Mouse (Mus musculus) thymus, adult 2 months (tissue): ENCODE measurements around the gene Tut1. TPM values are rescaled to one million over a fixed set of nuclear protein-coding genes. Genes with fewer than 3 reads are reported as not detected.

ENCODE experiments used
- DNase-seq: peaks from one replicate; pipeline ENCODE4 v3.0.0; 2021
- H3K27ac ChIP-seq: fragments of 200-500 bp; 2 replicates; pipeline ENCODE4 v1.5.1; 2012; ENCODE audit warnings: low read length, control low read depth; ENCODE audit not compliant: control insufficient read depth, insufficient read depth
- H3K27me3 ChIP-seq: fragments of 200-500 bp; 2 replicates; pipeline ENCODE4 v1.6.1; 2012; ENCODE audit warnings: mild to moderate bottlenecking, low read length, moderate library complexity, mixed read lengths; ENCODE audit not compliant: control insufficient read depth, insufficient read depth
- H3K36me3 ChIP-seq: fragments of 200-500 bp; 2 replicates; pipeline ENCODE4 v1.6.1; 2012; ENCODE audit warnings: mild to moderate bottlenecking, low read length, moderate library complexity; ENCODE audit not compliant: control insufficient read depth, insufficient read depth
- H3K4me1 ChIP-seq: fragments of 200-500 bp; replicated peaks from 2 replicates; pipeline ENCODE4 v1.6.1; 2012; ENCODE audit warnings: low read length; ENCODE audit not compliant: control insufficient read depth, insufficient read depth
- H3K4me3 ChIP-seq: fragments of 200-500 bp; 2 replicates; pipeline ENCODE4 v1.5.1; 2012; ENCODE audit warnings: mild to moderate bottlenecking, low read length, control low read depth, moderate library complexity; ENCODE audit not compliant: control insufficient read depth, insufficient read depth
- CTCF ChIP-seq: fragments of 200-500 bp; IDR thresholded peaks from 2 replicates; pipeline ENCODE4 v1.5.1; 2012; ENCODE audit warnings: mild to moderate bottlenecking, control low read depth, low read length, moderate library complexity, borderline replicate concordance; ENCODE audit not compliant: control insufficient read depth, poor library complexity, insufficient read depth; ENCODE audit errors: extremely low read depth
- POLR2A ChIP-seq: fragments of 200-500 bp; IDR thresholded peaks from 2 replicates; pipeline ENCODE4 v1.6.1; 2012; ENCODE audit warnings: mild to moderate bottlenecking, low read length, control low read depth, moderate library complexity; ENCODE audit not compliant: control insufficient read depth, poor library complexity, insufficient read depth; ENCODE audit errors: extremely low read depth
- WGBS: fragments of 180-500 bp; shearing (Covaris S2); methylation state at CpG from one replicate; pipeline ENCODE4 v1.1.7; 2018; 5-methylcytosine and 5-hydroxymethylcytosine counted together
- polyA plus RNA-seq: library from polyadenylated mRNA; depleted of rRNA; stranded (reverse); fragments of >200 nt; gene quantifications from 2 replicates; pipeline ENCODE4 v1.2.3, GENCODE M21; 2012

Gene Tut1
- polyA plus RNA-seq, 1 experiment = 42.0 TPM

DNA sequence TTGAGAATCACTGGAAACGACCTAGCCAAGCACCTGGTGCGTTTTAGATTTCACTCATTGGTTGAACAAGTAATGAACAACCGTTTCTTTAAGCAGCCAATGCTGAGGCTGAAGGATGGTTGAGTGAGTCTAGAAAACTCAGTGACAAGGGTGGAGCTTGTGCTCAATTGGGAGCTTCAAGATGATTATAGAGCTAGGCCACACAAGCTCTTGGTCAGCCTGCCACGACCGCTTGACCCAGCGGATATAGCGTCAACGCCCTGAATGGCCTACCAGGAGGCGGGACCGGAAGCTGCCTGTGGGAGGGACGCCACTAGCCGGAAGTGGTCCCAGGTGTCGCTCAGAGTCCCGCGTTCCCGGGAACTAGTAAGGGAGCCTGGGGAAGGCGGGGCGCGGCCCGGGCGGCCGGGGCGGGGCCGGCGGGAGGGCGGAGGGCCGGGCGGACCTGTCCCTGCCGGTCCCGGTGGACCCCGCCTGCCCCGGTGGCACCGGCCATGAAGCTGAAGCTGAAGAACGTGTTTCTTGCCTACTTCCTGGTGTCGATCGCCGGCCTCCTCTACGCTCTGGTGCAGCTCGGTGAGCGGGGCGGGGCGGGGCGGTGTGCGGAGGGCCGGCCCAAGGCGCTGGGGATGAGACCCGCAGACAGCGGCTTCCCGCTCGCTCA is 33.4 kb upstream of the Tut1 start, which contains the start of gene B3gat3:
Gene B3gat3, plus strand, starts transcription at position 302 of the 664 bp plus-strand sequence.
- peak within 1 kb of the TSS; percentile 53 for H3K27ac ChIP-seq
- TF ChIP-seq POLR2A = no peak
- TF ChIP-seq CTCF = no peak
- H3K4me1 ChIP-seq = peaks cover 5% of the 10 kb centered on the region; the same call in 1 of the 2 replicates
- peak within 1 kb of the TSS; percentile 82 for H3K4me3 ChIP-seq
- DNase-seq = peak; percentile 84
- no peaks in the 10 kb centered on the region for H3K27me3 ChIP-seq
- H3K36me3 ChIP-seq = peaks cover 12% of the 10 kb centered on the region
- 1% methylated on average over 49 of the region's 50 CpGs for WGBS

DNA sequence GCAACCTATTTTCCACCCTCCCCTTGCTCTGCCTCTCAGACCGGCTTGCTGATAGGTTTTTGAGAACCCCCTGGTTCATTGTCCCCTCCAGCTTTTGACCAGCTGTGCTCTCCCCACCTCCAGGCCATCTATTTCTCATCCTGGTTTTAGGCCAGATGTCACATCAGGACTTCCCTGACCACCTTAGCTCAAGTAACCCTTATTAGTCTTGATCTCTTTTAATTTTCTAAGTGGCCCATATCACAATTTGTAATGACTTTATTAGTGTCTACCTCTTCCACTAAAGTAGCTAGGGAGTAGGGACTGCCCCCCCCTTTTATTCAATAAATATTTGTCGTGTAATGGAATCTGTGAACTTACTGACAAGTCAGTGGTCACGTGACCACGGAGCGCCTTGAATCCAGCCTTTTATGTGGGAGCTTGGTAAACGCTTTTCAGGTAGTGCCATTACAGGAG is 32.8 kb upstream of the Tut1 start:
- Histone ChIP-seq H3K36me3 (peaks cover 5% of the 10 kb centered on the region), H3K27ac (peak overlapping the region; percentile 53; the same call in 1 of the 2 replicates), H3K4me1 (peaks cover 5% of the 10 kb centered on the region; the same call in 1 of the 2 replicates), H3K4me3 (peak overlapping the region; percentile 82), H3K27me3 (no peaks in the 10 kb centered on the region)
- peak; percentile 26 for DNase-seq
- WGBS = under 1% methylated on average over 6 of the region's 6 CpGs
- TF ChIP-seq POLR2A (no peak), CTCF (no peak)

DNA sequence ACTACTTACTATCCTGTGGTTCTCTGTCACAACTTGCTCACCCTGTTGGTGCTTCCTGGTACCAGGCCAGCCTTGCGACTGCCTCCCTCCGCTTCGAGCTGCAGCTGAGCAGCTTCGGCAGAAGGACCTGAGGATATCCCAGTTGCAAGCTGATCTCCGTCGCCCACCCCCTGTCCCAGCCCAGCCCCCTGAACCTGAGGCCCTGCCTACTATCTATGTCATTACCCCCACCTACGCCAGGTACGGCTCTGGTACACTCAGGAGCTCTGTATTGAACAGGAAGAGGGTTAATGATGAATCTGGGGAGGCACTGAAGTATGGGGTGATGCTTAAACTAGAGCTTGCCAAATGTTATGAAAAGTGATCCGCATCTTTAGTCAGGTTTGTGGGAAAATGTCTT is 31.9 kb upstream of the Tut1 start:
- 78% methylated on average over 9 of the region's 9 CpGs for WGBS
- no peak for DNase-seq
- no peak overlapping the region for H3K4me3 ChIP-seq

DNA sequence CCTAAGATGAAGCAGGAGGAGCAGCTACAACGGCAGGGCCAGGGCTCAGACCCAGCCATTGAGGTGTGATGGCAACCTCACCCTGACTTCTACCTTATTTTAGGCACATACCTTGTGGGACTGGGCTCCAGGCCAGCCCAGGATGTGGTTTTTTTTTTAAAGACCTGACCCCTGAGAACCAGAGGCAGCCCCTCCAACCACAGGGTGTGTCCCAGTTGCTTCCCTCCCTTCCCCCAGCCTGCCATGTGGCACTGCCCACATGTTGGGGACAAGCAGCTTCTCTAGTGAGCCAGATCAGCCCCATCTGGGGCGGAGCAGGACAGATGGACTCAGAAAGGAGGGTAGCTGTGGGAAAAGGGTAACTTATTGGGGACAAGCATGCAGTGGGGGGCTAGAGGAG is 26.9 kb upstream of the Tut1 start:
- no peak overlapping the region for H3K27ac ChIP-seq
- WGBS = 26% methylated on average over 2 of the region's 2 CpGs
- no peak overlapping the region for H3K4me3 ChIP-seq
- no peak for DNase-seq
- H3K27me3 ChIP-seq = no peaks in the 10 kb centered on the region
- no peaks in the 10 kb centered on the region for H3K36me3 ChIP-seq
- no peak for TF ChIP-seq CTCF
- peaks cover 15% of the 10 kb centered on the region for H3K4me1 ChIP-seq

More for the DNA sequence above, 31.9 kb upstream of the Tut1 start:
- Histone ChIP-seq H3K36me3 (no peaks in the 10 kb centered on the region), H3K27me3 (no peaks in the 10 kb centered on the region), H3K4me1 (peaks cover 5% of the 10 kb centered on the region; the same call in 1 of the 2 replicates), H3K27ac (no peak overlapping the region)
- TF ChIP-seq CTCF (no peak), POLR2A (no peak)

DNA sequence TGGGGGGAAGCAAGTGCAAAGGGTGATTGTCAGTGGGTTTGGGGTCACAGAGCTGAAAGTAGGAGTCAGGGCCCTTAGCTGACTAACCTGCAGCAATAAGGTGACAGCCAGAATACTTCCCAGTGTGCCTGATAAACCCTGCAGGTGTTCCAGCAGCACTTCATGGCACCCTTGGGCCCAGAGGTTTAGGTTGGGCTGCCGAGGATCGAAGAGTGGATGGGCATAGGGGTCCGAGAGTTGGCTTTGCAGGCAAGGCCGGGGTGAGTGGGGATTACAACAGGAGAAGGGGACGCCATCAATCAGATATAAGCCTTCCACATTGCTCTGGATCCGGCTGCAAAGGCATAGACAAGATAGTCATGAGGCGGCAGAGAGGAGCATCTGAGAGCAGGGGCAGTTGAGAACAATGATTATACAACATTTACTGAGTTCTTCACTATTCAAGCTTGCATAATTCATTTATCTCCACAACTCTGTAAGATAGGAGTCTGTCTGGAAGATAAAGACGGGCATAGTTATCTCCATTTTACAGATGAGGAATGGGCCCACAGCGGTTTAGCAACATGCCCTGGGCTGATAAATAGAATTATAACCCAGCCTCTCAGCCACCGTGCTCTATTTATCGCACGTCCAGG is 25.6 kb upstream of the Tut1 start:
- TF ChIP-seq CTCF = no peak
- no peak for TF ChIP-seq POLR2A
- H3K27ac ChIP-seq = no peak overlapping the region
- DNase-seq = no peak

DNA sequence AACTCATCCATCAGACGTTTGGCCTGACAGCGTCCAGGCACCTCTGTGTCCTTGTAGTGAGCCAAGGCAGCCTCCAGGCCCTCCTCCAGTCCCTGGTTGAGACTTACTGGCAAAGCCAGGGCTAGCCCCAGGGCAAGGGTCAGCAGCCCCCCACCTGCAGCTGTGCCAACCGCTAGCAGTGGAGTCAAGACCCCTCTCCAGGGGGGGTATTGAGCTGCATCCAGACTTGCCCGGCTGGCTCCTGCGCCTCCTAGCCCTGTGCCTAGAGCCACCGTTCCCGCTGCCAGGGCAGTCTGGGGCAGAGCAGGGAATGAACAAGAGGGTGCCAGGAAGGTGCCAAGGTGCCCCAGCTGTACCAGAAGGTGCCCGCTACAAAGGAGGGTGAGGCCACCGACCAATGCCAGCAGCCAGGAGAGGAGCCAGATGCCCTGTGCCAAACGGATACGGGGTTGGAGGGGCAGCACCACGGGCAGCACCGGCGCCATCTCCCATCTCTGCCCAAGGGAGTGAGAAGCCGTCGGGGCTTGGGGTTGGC is 24.9 kb upstream of the Tut1 start:
- no peak for DNase-seq
- TF ChIP-seq POLR2A (no peak; the same call in 1 of the 2 replicates), CTCF (no peak)
- no peaks in the 10 kb centered on the region for H3K27me3 ChIP-seq
- no peak overlapping the region for H3K27ac ChIP-seq
- peak overlapping the region; percentile 82; the same call in 1 of the 2 replicates for H3K4me3 ChIP-seq
- peaks cover 4% of the 10 kb centered on the region; the same call in 1 of the 2 replicates for H3K36me3 ChIP-seq
- 66% methylated on average over 16 of the region's 16 CpGs for WGBS
- peaks cover 15% of the 10 kb centered on the region for H3K4me1 ChIP-seq

More for the DNA sequence above, 25.6 kb upstream of the Tut1 start:
- peaks cover 15% of the 10 kb centered on the region for H3K4me1 ChIP-seq
- H3K27me3 ChIP-seq = no peaks in the 10 kb centered on the region
- 94% methylated on average over 12 of the region's 12 CpGs for WGBS
- no peaks in the 10 kb centered on the region for H3K36me3 ChIP-seq
- H3K4me3 ChIP-seq = no peak overlapping the region
